Mouse (Mus musculus) kidney, embryonic 14.5 days (tissue): Measurements from ENCODE around the gene Fgf12. TPM values are rescaled to one million over a fixed set of nuclear protein-coding genes. Genes with fewer than 3 reads are reported as not detected.

Experiments used
- ATAC-seq: fragments of 200-750 bp; cut with Nextera tagmentation; 2 replicates; pipeline ENCODE4 v1.8.0; 2017; ENCODE audit warnings: moderate number of reproducible peaks, mild to moderate bottlenecking, moderate TSS enrichment, moderate library complexity; ENCODE audit not compliant: low FRiP score, low TSS enrichment
- H3K27ac ChIP-seq: fragments of 300-500 bp; sonication (generic); 2 replicates; pipeline ENCODE4 v1.5.1; 2014; ENCODE audit warnings: low read depth, mild to moderate bottlenecking, low read length, moderate library complexity, mixed read lengths
- H3K27me3 ChIP-seq: fragments of 300-500 bp; sonication (generic); 2 replicates; pipeline ENCODE4 v1.6.1; 2014; ENCODE audit warnings: mild to moderate bottlenecking, low read length; ENCODE audit not compliant: control insufficient read depth, insufficient read depth
- H3K36me3 ChIP-seq: fragments of 300-500 bp; sonication (generic); 2 replicates; pipeline ENCODE4 v1.6.1; 2014; ENCODE audit warnings: low read length, mixed read lengths; ENCODE audit not compliant: control insufficient read depth, insufficient read depth
- H3K4me1 ChIP-seq: fragments of 300-500 bp; sonication (generic); 2 replicates; pipeline ENCODE4 v1.6.1; 2014; ENCODE audit warnings: low read length, mixed read lengths; ENCODE audit not compliant: control insufficient read depth, insufficient read depth
- H3K4me2 ChIP-seq: fragments of 300-500 bp; sonication (generic); replicated peaks from 2 replicates; pipeline ENCODE4 v1.6.1; 2014; ENCODE audit warnings: low read depth, mild to moderate bottlenecking, low read length
- H3K4me3 ChIP-seq: fragments of 300-500 bp; sonication (generic); 2 replicates; pipeline ENCODE4 v1.5.1; 2014; ENCODE audit warnings: mild to moderate bottlenecking, low read length
- H3K9ac ChIP-seq: fragments of 300-500 bp; sonication (generic); 2 replicates; pipeline ENCODE4 v1.6.1; 2014; ENCODE audit warnings: low read depth, mild to moderate bottlenecking, low read length, moderate library complexity
- H3K9me3 ChIP-seq: fragments of 300-500 bp; sonication (generic); 2 replicates; pipeline ENCODE4 v1.6.1; 2016; ENCODE audit warnings: low read length; ENCODE audit not compliant: control insufficient read depth
- WGBS: fragments of 180-500 bp; shearing (Covaris S2); extraction: QIAGEN DNeasy Blood & Tissue Kit; methylation state at CpG from one replicate; pipeline ENCODE4 v1.1.7; 2014; 5-methylcytosine and 5-hydroxymethylcytosine counted together
- polyA plus RNA-seq: library from polyadenylated mRNA; unstranded; fragments of >200 nt; fragmentation: Nextera tagmentation; extraction: Ambion mirVana; gene quantifications from 2 replicates; pipeline ENCODE4 v1.2.1, GENCODE M21; 2014

The Fgf12 gene
- polyA plus RNA-seq, 1 experiment from 2014 or later, result 4.0 TPM

- no peak overlapping the region for H3K4me3 ChIP-seq
- no peaks in the 10 kb centered on the region for H3K36me3 ChIP-seq
- ATAC-seq, result no peak
- no peaks in the 10 kb centered on the region for H3K4me1 ChIP-seq
- H3K27ac ChIP-seq, result no peak overlapping the region
- WGBS, result 96% methylated on average over 6 of the region's 6 CpGs
- H3K4me2 ChIP-seq, result no peak overlapping the region
- no peak overlapping the region for H3K9ac ChIP-seq
- no peaks in the 10 kb centered on the region for H3K27me3 ChIP-seq
- no peaks in the 10 kb centered on the region for H3K9me3 ChIP-seq
Observed at GRCm38 (mm10) chr16:28592466-28592865, 160.4 kb downstream of the Fgf12 start.

- no peak overlapping the region for H3K4me3 ChIP-seq
- no peak for ATAC-seq
- H3K9me3 ChIP-seq, result no peaks in the 10 kb centered on the region
- H3K9ac ChIP-seq, result no peak overlapping the region
- no peak overlapping the region for H3K4me2 ChIP-seq
- 74% methylated on average over 9 of the region's 9 CpGs for WGBS
- H3K27me3 ChIP-seq, result no peaks in the 10 kb centered on the region
- no peaks in the 10 kb centered on the region for H3K4me1 ChIP-seq
- no peaks in the 10 kb centered on the region for H3K36me3 ChIP-seq
- no peak overlapping the region for H3K27ac ChIP-seq
Observed at GRCm38 (mm10) chr16:28591583-28591982, 161.3 kb downstream of the Fgf12 start.

GRCm38 (mm10) chr16:28572212-28572611 lies 180.7 kb downstream of the Fgf12 start:
- Histone ChIP-seq H3K27ac (no peak overlapping the region), H3K4me3 (no peak overlapping the region), H3K4me1 (no peaks in the 10 kb centered on the region), H3K4me2 (no peak overlapping the region), H3K9ac (no peak overlapping the region), H3K27me3 (no peaks in the 10 kb centered on the region), H3K36me3 (no peaks in the 10 kb centered on the region), H3K9me3 (no peaks in the 10 kb centered on the region)
- ATAC-seq, result no peak
- 57% methylated on average over 3 of the region's 3 CpGs for WGBS

GRCm38 (mm10) chr16:28564716-28565217 lies 188.1 kb downstream of the Fgf12 start:
- H3K27ac ChIP-seq, result no peak overlapping the region
- H3K9me3 ChIP-seq, result no peaks in the 10 kb centered on the region
- peak overlapping the region; percentile 100 for H3K4me2 ChIP-seq
- H3K9ac ChIP-seq, result no peak overlapping the region
- under 1% methylated on average over 53 of the region's 58 CpGs for WGBS
- H3K27me3 ChIP-seq, result peaks cover 30% of the 10 kb centered on the region
- H3K4me1 ChIP-seq, result no peaks in the 10 kb centered on the region
- no peaks in the 10 kb centered on the region for H3K36me3 ChIP-seq
- no peak; the same call in none of the 2 replicates for ATAC-seq
- H3K4me3 ChIP-seq, result peak overlapping the region; percentile 58

GRCm38 (mm10) chr16:28564075-28564715 lies 188.7 kb downstream of the Fgf12 start:
- ATAC-seq, result peak; percentile 89
- no peak overlapping the region for H3K9ac ChIP-seq
- H3K9me3 ChIP-seq, result no peaks in the 10 kb centered on the region
- H3K36me3 ChIP-seq, result no peaks in the 10 kb centered on the region
- H3K4me3 ChIP-seq, result peak overlapping the region; percentile 58
- no peak overlapping the region for H3K27ac ChIP-seq
- H3K4me2 ChIP-seq, result peak overlapping the region; percentile 100
- no peaks in the 10 kb centered on the region for H3K4me1 ChIP-seq
- H3K27me3 ChIP-seq, result peaks cover 30% of the 10 kb centered on the region
- under 1% methylated on average over 45 of the region's 45 CpGs for WGBS

GRCm38 (mm10) chr16:28562847-28563246 lies 190.0 kb downstream of the Fgf12 start:
- Histone ChIP-seq H3K4me3 (no peak overlapping the region), H3K36me3 (no peaks in the 10 kb centered on the region), H3K27me3 (peaks cover 30% of the 10 kb centered on the region), H3K9me3 (no peaks in the 10 kb centered on the region), H3K4me1 (no peaks in the 10 kb centered on the region), H3K9ac (no peak overlapping the region), H3K4me2 (no peak overlapping the region), H3K27ac (no peak overlapping the region)
- no peak for ATAC-seq
- WGBS, result 75% methylated on average over 6 of the region's 6 CpGs

GRCm38 (mm10) chr16:28555219-28555618 lies 197.6 kb downstream of the Fgf12 start:
- Histone ChIP-seq H3K27ac (no peak overlapping the region), H3K9me3 (no peaks in the 10 kb centered on the region), H3K4me2 (no peak overlapping the region), H3K4me3 (no peak overlapping the region), H3K36me3 (no peaks in the 10 kb centered on the region), H3K4me1 (no peaks in the 10 kb centered on the region), H3K27me3 (no peaks in the 10 kb centered on the region), H3K9ac (no peak overlapping the region)
- no peak for ATAC-seq
- WGBS, result 88% methylated on average over 10 of the region's 10 CpGs

GRCm38 (mm10) chr16:28539423-28539822 lies 213.4 kb downstream of the Fgf12 start:
- H3K36me3 ChIP-seq, result no peaks in the 10 kb centered on the region
- no peaks in the 10 kb centered on the region for H3K9me3 ChIP-seq
- H3K4me3 ChIP-seq, result no peak overlapping the region
- H3K27me3 ChIP-seq, result no peaks in the 10 kb centered on the region
- no peak overlapping the region for H3K4me2 ChIP-seq
- no peak overlapping the region for H3K27ac ChIP-seq
- WGBS, result 72% methylated on average over 3 of the region's 3 CpGs
- H3K9ac ChIP-seq, result no peak overlapping the region
- no peaks in the 10 kb centered on the region for H3K4me1 ChIP-seq
- ATAC-seq, result no peak

GRCm38 (mm10) chr16:28517596-28518524 lies 235.0 kb downstream of the Fgf12 start:
- no peaks in the 10 kb centered on the region for H3K27me3 ChIP-seq
- H3K36me3 ChIP-seq, result no peaks in the 10 kb centered on the region
- no peak overlapping the region for H3K9ac ChIP-seq
- 29% methylated on average over 21 of the region's 21 CpGs for WGBS
- ATAC-seq, result peak; percentile 84
- H3K9me3 ChIP-seq, result no peaks in the 10 kb centered on the region
- H3K4me1 ChIP-seq, result no peaks in the 10 kb centered on the region
- no peak overlapping the region for H3K27ac ChIP-seq
- H3K4me2 ChIP-seq, result peak overlapping the region; percentile 32
- H3K4me3 ChIP-seq, result no peak overlapping the region; the same call in 1 of the 2 replicates
